Mouse (Mus musculus): Measurements from ENCODE around the gene Kcnc4. TPM values are rescaled to one million over a fixed set of nuclear protein-coding genes. Genes with fewer than 3 reads are reported as not detected.
A peak's percentile ranks its signal among the peaks of the same experiment; 100 is the strongest.

Kcnc4 gene
- polyA plus RNA-seq, 1 experiment from 2014 or later = 0.08 TPM

DNA sequence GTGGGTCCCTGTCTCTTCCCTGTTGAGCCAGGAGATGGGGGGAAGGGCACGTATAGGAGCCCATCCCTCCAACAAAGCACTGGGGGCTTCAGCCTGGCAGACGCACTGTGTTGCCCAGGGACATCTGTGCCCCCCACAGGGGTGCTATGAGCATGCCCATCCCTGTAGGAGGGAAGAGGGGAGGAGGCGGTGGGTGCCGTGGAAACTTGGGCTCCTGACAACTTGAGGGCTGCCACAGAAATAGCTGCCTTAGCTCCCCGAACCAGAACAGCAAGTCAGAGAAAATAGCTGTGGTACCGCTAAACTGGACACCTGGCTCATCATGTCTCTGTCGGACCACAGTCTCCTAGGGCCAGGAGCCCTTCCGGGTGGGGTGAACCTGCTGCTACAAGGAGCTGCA is 18.0 kb downstream of the Kcnc4 start:
- no peak overlapping the region for H3K4me2 ChIP-seq (ENCODE audit: low read depth, low read length)
- WGBS = 76% methylated on average over 8 of the region's 8 CpGs
- no peaks in the 10 kb centered on the region for H3K4me1 ChIP-seq (ENCODE audit: control insufficient read depth, insufficient read depth, low read length)
- H3K36me3 ChIP-seq (ENCODE audit: control insufficient read depth, insufficient read depth) = no peaks in the 10 kb centered on the region
- no peak overlapping the region for H3K27ac ChIP-seq (ENCODE audit: low read length)
- H3K9me3 ChIP-seq (replicated peaks; ENCODE audit: control insufficient read depth, low read length) = no peaks in the 10 kb centered on the region
- H3K27me3 ChIP-seq (ENCODE audit: control insufficient read depth, insufficient read depth, low read length) = peaks cover 7% of the 10 kb centered on the region; the same call in 1 of the 2 replicates
- no peak overlapping the region for H3K9ac ChIP-seq (ENCODE audit: low read length)
- ATAC-seq (replicated peaks; ENCODE audit: extremely low read depth, insufficient read depth, low FRiP score) = no peak
- no peak overlapping the region for H3K4me3 ChIP-seq (ENCODE audit: low read length)

DNA sequence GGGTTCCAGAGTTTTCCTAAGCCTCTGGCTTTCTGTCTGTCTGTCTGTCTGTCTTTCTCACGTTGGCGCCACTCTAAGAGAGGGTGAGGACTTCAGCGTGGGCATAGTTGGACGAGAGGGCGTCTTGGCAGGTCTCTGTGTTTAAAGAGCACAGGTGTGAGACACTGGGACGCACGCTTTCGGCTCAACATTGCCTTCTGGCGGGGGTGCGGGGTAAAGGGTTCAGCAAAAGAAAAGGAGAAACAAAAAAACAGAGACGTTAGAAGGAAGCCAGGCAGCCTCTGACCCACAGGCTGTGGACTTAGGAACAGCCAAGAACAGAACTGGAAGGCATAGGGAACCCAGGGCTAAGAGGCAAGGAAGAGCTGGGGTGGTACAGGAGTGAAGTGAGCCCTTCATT is 20.1 kb downstream of the Kcnc4 start:
- Histone ChIP-seq H3K4me2 (ENCODE audit: low read depth, low read length) (no peak overlapping the region), H3K4me1 (ENCODE audit: control insufficient read depth, insufficient read depth, low read length) (no peaks in the 10 kb centered on the region), H3K9me3 (replicated peaks; ENCODE audit: control insufficient read depth, low read length) (no peaks in the 10 kb centered on the region), H3K4me3 (ENCODE audit: low read length) (no peak overlapping the region), H3K27ac (ENCODE audit: low read length) (no peak overlapping the region), H3K36me3 (ENCODE audit: control insufficient read depth, insufficient read depth) (no peaks in the 10 kb centered on the region), H3K9ac (ENCODE audit: low read length) (no peak overlapping the region), H3K27me3 (ENCODE audit: control insufficient read depth, insufficient read depth, low read length) (peaks cover 6% of the 10 kb centered on the region; the same call in 1 of the 2 replicates)
- ATAC-seq (replicated peaks; ENCODE audit: extremely low read depth, insufficient read depth, low FRiP score) = no peak
- 81% methylated on average over 11 of the region's 11 CpGs for WGBS

DNA sequence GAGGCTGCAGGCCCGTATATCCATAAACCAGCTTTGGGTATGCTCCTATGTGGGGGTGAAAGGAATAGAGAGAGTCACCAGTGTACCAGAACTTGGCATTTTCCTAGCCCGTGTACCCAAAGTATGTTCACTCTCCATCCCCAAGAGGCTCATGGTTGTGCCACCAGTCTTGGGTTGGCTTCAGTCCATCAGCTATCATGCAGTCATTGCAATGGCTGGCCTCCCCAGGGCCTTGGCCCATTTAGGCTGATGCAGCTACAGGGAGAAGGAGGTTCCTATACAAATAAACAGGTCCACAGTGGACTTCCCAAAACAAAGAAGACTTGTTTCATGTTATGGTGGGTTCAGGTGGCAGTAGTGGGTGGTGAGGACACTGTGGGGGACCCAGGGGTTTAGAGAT is 21.7 kb downstream of the Kcnc4 start:
- Histone ChIP-seq H3K9me3 (replicated peaks; ENCODE audit: control insufficient read depth, low read length) (no peaks in the 10 kb centered on the region), H3K4me2 (ENCODE audit: low read depth, low read length) (no peak overlapping the region), H3K4me1 (ENCODE audit: control insufficient read depth, insufficient read depth, low read length) (no peaks in the 10 kb centered on the region), H3K9ac (ENCODE audit: low read length) (no peak overlapping the region), H3K36me3 (ENCODE audit: control insufficient read depth, insufficient read depth) (no peaks in the 10 kb centered on the region), H3K27ac (ENCODE audit: low read length) (no peak overlapping the region), H3K27me3 (ENCODE audit: control insufficient read depth, insufficient read depth, low read length) (peaks cover 2% of the 10 kb centered on the region; the same call in 1 of the 2 replicates), H3K4me3 (ENCODE audit: low read length) (no peak overlapping the region)
- WGBS = 89% methylated on average over 2 of the region's 2 CpGs
- no peak for ATAC-seq (replicated peaks; ENCODE audit: extremely low read depth, insufficient read depth, low FRiP score)

DNA sequence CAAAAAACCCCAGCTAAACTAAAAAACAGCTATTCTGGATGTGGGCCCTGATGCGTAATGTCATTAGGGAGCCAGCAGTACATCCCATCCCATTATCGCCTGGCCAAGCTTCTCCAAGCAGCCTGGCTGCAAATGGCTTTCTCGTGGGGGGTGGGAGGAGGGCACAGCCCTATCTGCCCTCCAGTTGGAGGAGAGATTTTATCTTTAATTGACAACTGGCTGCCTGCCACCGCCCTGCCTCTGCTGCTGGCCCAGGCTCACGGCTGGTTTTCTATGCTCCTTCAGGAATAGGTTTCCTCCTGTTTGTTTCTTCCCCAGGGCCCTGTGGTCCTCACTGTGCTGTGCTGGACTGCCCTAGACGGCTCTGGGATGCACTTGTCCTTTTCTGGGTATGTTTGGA is 22.9 kb downstream of the Kcnc4 start:
- no peak overlapping the region for H3K27ac ChIP-seq (ENCODE audit: low read length)
- H3K9ac ChIP-seq (ENCODE audit: low read length) = no peak overlapping the region
- no peak for ATAC-seq (replicated peaks; ENCODE audit: extremely low read depth, insufficient read depth, low FRiP score)
- H3K4me1 ChIP-seq (ENCODE audit: control insufficient read depth, insufficient read depth, low read length) = no peaks in the 10 kb centered on the region
- H3K4me3 ChIP-seq (ENCODE audit: low read length) = no peak overlapping the region
- H3K9me3 ChIP-seq (replicated peaks; ENCODE audit: control insufficient read depth, low read length) = no peaks in the 10 kb centered on the region
- no peaks in the 10 kb centered on the region for H3K36me3 ChIP-seq (ENCODE audit: control insufficient read depth, insufficient read depth)
- WGBS = 45% methylated on average over 6 of the region's 6 CpGs
- no peak overlapping the region for H3K4me2 ChIP-seq (ENCODE audit: low read depth, low read length)
- H3K27me3 ChIP-seq (ENCODE audit: control insufficient read depth, insufficient read depth, low read length) = peaks cover 2% of the 10 kb centered on the region; the same call in 1 of the 2 replicates

DNA sequence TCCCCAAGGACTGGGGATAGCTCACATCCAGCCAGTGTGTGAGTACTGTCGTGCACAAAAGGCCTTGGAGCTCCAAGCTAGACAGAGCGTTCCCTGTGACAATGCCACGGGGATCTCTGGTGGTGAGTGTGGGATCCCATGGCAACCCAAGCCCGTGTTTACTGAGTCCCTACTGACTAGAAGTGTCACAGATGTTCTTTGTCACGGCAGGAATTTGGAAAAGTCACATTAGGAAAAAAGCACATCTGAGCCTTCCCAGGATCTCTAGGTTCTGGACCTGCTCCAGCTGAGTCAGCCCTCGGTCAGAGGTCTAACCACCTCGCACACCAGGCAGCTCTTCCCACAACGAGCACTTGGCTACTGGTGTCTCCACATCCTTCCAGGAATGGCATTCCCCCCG is 25.7 kb downstream of the Kcnc4 start:
- Histone ChIP-seq H3K4me1 (ENCODE audit: control insufficient read depth, insufficient read depth, low read length) (no peaks in the 10 kb centered on the region), H3K9me3 (replicated peaks; ENCODE audit: control insufficient read depth, low read length) (no peaks in the 10 kb centered on the region), H3K4me2 (ENCODE audit: low read depth, low read length) (no peak overlapping the region), H3K36me3 (ENCODE audit: control insufficient read depth, insufficient read depth) (no peaks in the 10 kb centered on the region), H3K9ac (ENCODE audit: low read length) (no peak overlapping the region), H3K4me3 (ENCODE audit: low read length) (no peak overlapping the region), H3K27ac (ENCODE audit: low read length) (no peak overlapping the region), H3K27me3 (ENCODE audit: control insufficient read depth, insufficient read depth, low read length) (peaks cover 2% of the 10 kb centered on the region; the same call in 1 of the 2 replicates)
- WGBS = 42% methylated on average over 9 of the region's 9 CpGs
- 0 out of 2 replicates have a peak, but pooled peaks have one; percentile 18 for ATAC-seq (replicated peaks; ENCODE audit: extremely low read depth, insufficient read depth, low FRiP score)

DNA sequence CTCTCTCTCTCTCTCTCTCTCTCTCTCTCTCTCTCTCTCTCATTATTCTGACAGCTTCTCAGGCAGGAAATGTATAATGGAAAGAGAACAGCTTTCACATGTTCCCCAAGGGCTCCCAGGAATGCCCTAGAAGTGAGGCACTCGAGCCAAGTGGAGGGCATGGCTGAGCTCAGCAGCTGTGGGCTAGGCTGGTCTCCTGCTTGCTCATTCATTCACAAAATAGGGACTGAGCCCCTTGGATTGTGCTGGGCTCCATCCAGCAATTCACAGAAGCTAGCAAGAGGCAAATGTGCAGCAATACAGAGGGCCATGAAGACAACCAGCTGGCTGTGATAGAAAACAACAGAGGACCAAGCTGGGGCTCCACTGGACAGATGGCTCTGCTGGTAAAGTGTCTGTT is 28.1 kb downstream of the Kcnc4 start:
- Histone ChIP-seq H3K27me3 (ENCODE audit: control insufficient read depth, insufficient read depth, low read length) (peaks cover 2% of the 10 kb centered on the region; the same call in 1 of the 2 replicates), H3K36me3 (ENCODE audit: control insufficient read depth, insufficient read depth) (no peaks in the 10 kb centered on the region), H3K4me3 (ENCODE audit: low read length) (no peak overlapping the region), H3K4me1 (ENCODE audit: control insufficient read depth, insufficient read depth, low read length) (no peaks in the 10 kb centered on the region), H3K4me2 (ENCODE audit: low read depth, low read length) (no peak overlapping the region), H3K27ac (ENCODE audit: low read length) (no peak overlapping the region), H3K9ac (ENCODE audit: low read length) (no peak overlapping the region), H3K9me3 (replicated peaks; ENCODE audit: control insufficient read depth, low read length) (no peaks in the 10 kb centered on the region)
- WGBS = 6% methylated on average over 1 of the region's 1 CpGs
- ATAC-seq (replicated peaks; ENCODE audit: extremely low read depth, insufficient read depth, low FRiP score) = no peak

DNA sequence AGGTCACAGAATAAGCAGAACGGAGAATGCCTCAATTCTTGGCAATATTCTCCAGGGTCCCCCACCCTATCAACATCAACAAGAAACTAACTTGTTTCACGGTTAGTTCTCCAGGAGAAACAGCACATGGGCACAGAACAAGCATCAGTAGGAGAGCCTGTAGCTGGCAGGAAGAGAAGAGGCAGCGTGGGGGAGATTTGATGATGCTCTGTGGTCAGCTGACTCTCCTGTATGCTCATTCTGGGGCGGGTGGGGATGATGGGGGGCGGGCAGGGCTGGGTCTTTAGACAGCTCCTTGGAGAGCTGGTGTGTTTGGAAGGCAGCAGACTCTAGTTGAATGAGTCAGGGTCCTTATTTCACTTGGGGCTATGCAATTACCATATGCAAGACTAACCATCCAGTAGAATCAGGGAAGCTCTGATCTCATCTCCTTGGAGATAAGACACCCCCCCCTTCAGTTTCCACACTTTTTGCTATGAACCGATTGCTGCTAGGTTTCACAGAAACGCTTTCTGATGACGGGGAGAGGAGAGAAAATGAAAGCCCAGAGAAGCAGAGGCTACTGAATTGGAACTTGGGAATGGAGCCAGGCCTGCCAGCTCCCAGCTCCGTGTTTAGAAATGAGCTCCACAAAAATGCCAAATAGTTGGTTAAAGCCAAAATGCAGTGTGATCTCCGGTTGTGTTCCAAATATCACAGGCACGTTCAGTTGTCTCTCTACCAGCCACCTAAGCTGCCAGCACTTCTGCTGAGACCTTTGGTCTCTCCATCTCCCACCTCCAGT is 34.9 kb downstream of the Kcnc4 start:
- no peak overlapping the region for H3K27ac ChIP-seq (ENCODE audit: low read length)
- no peak overlapping the region for H3K4me3 ChIP-seq (ENCODE audit: low read length)
- no peak for ATAC-seq (replicated peaks; ENCODE audit: extremely low read depth, insufficient read depth, low FRiP score)
- no peaks in the 10 kb centered on the region for H3K4me1 ChIP-seq (ENCODE audit: control insufficient read depth, insufficient read depth, low read length)
- H3K27me3 ChIP-seq (ENCODE audit: control insufficient read depth, insufficient read depth, low read length) = no peaks in the 10 kb centered on the region
- H3K4me2 ChIP-seq (ENCODE audit: low read depth, low read length) = no peak overlapping the region
- H3K9me3 ChIP-seq (replicated peaks; ENCODE audit: control insufficient read depth, low read length) = peaks cover 3% of the 10 kb centered on the region; the same call in 1 of the 2 replicates
- WGBS = 67% methylated on average over 11 of the region's 11 CpGs
- no peak overlapping the region for H3K9ac ChIP-seq (ENCODE audit: low read length)
- H3K36me3 ChIP-seq (ENCODE audit: control insufficient read depth, insufficient read depth) = no peaks in the 10 kb centered on the region

DNA sequence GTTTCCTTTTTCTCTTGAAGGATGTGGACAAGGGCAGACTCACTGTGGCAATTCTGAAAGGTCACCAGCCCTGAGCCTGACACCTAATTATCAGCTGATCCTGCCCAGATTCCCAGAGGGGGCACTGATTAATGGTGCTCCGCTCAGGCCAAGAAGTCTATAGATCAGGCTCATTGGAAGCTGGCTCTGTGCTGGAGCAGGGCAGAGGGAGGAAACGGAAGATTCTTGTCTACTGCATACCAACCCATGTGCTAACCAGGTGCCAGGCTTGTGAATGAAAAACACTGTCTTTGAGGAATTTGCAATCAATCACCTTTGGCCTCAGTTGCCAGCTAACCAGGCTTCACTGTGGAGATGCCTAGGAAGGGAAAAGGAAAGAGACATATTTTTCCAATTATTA is 39.2 kb downstream of the Kcnc4 start:
- Histone ChIP-seq H3K4me3 (ENCODE audit: low read length) (no peak overlapping the region), H3K4me2 (ENCODE audit: low read depth, low read length) (no peak overlapping the region), H3K27ac (ENCODE audit: low read length) (no peak overlapping the region), H3K36me3 (ENCODE audit: control insufficient read depth, insufficient read depth) (no peaks in the 10 kb centered on the region), H3K9me3 (replicated peaks; ENCODE audit: control insufficient read depth, low read length) (no peaks in the 10 kb centered on the region), H3K9ac (ENCODE audit: low read length) (no peak overlapping the region), H3K27me3 (ENCODE audit: control insufficient read depth, insufficient read depth, low read length) (no peaks in the 10 kb centered on the region), H3K4me1 (ENCODE audit: control insufficient read depth, insufficient read depth, low read length) (no peaks in the 10 kb centered on the region)
- ATAC-seq (replicated peaks; ENCODE audit: extremely low read depth, insufficient read depth, low FRiP score) = no peak
- 46% methylated on average over 2 of the region's 2 CpGs for WGBS

DNA sequence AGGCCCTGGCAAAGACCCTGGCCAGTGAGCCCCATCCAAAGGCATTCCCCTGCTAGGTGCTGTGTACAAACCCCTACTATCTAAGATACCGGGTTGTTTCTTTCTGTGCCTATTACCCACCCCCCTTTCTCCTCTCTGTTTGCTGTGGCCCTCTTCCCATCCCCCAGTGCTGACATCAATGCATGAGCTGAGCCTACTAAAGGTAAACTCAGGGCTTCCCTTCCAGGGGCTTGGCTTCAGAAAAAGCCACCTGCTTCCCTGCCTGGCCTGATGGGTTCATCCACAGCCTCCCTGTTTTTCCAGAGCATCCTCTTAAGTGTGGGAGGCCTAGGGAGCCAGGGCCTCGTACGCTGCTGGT is 42.1 kb downstream of the Kcnc4 start:
- H3K9me3 ChIP-seq (replicated peaks; ENCODE audit: control insufficient read depth, low read length) = no peaks in the 10 kb centered on the region
- H3K27me3 ChIP-seq (ENCODE audit: control insufficient read depth, insufficient read depth, low read length) = no peaks in the 10 kb centered on the region
- no peaks in the 10 kb centered on the region for H3K4me1 ChIP-seq (ENCODE audit: control insufficient read depth, insufficient read depth, low read length)
- no peak overlapping the region for H3K4me3 ChIP-seq (ENCODE audit: low read length)
- H3K9ac ChIP-seq (ENCODE audit: low read length) = no peak overlapping the region
- no peak overlapping the region for H3K4me2 ChIP-seq (ENCODE audit: low read depth, low read length)
- WGBS = 72% methylated on average over 3 of the region's 3 CpGs
- no peak for ATAC-seq (replicated peaks; ENCODE audit: extremely low read depth, insufficient read depth, low FRiP score)
- H3K27ac ChIP-seq (ENCODE audit: low read length) = no peak overlapping the region
- H3K36me3 ChIP-seq (ENCODE audit: control insufficient read depth, insufficient read depth) = no peaks in the 10 kb centered on the region

Data from heart, embryonic 16.5 days (tissue).